Mouse (Mus musculus) MEL (cell line): ENCODE measurements around the gene Arhgap44. TPM values are rescaled to one million over a fixed set of nuclear protein-coding genes. Genes with fewer than 3 reads are reported as not detected.

Experiments
- DNase-seq: peaks from one replicate; pipeline ENCODE4 v3.0.0; 2011; ENCODE audit warnings: low read depth, low spot score
- H3K27ac ChIP-seq: 2 replicates; pipeline ENCODE4 v1.5.1; 2012; ENCODE audit warnings: low read depth, mild to moderate bottlenecking, control low read depth, low read length, moderate library complexity; ENCODE audit not compliant: control insufficient read depth
- H3K27me3 ChIP-seq, 2 experiments: fragments of 150-350 bp in 1 of 2; sonication (generic) in 1 of 2; 2 replicates each; pipeline ENCODE4 v1.6.1; 2012; ENCODE audit warnings: low read length in 2 of 2, mild to moderate bottlenecking in 2 of 2, improper control_type of control experiment in 1 of 2, moderate library complexity in 1 of 2; ENCODE audit not compliant: insufficient read depth in 2 of 2, control insufficient read depth in 1 of 2
- H3K36me3 ChIP-seq, 2 experiments: 2 replicates each; pipeline ENCODE4 v1.6.1; 2012 to 2014; ENCODE audit warnings: low read length in 2 of 2, improper control_type of control experiment in 1 of 2, inconsistent platforms in 1 of 2, mild to moderate bottlenecking in 1 of 2; ENCODE audit not compliant: insufficient read depth in 2 of 2, control insufficient read depth in 1 of 2
- H3K4me1 ChIP-seq, 2 experiments: fragments of 150-350 bp in 1 of 2; sonication (generic) in 1 of 2; 2 replicates each; pipeline ENCODE4 v1.6.1; 2012; ENCODE audit warnings: low read length in 2 of 2, improper control_type of control experiment in 1 of 2, mild to moderate bottlenecking in 1 of 2; ENCODE audit not compliant: insufficient read depth in 2 of 2, control insufficient read depth in 1 of 2
- H3K4me3 ChIP-seq, 2 experiments: fragments of 150-350 bp in 1 of 2; sonication (generic) in 1 of 2; 2 replicates each; pipeline ENCODE4 v1.5.1; 2012; ENCODE audit warnings: low read depth in 2 of 2, low read length in 2 of 2, mild to moderate bottlenecking in 2 of 2, moderate library complexity in 2 of 2, control low read depth in 1 of 2, improper control_type of control experiment in 1 of 2; ENCODE audit not compliant: control insufficient read depth in 1 of 2, insufficient read depth in 1 of 2
- H3K79me2 ChIP-seq: 2 replicates; pipeline ENCODE4 v1.6.1; 2012; ENCODE audit warnings: mild to moderate bottlenecking, low read length, moderate library complexity; ENCODE audit not compliant: control insufficient read depth, poor library complexity, insufficient read depth
- H3K9ac ChIP-seq: 2 replicates; pipeline ENCODE4 v1.6.1; 2012; ENCODE audit warnings: low read depth, mild to moderate bottlenecking, control low read depth, low read length, moderate library complexity; ENCODE audit not compliant: control insufficient read depth, poor library complexity, severe bottlenecking
- H3K9me3 ChIP-seq: fragments of 150-350 bp; sonication (generic); replicated peaks from 2 replicates; pipeline ENCODE4 v1.6.1; 2012; ENCODE audit warnings: mild to moderate bottlenecking, low read length, improper control_type of control experiment, moderate library complexity; ENCODE audit not compliant: insufficient read depth
- BHLHE40 ChIP-seq: IDR thresholded peaks from 2 replicates; pipeline ENCODE4 v1.6.1; 2012; ENCODE audit warnings: low read depth, mild to moderate bottlenecking, inconsistent platforms, low read length, improper control_type of control experiment, borderline replicate concordance
- CHD2 ChIP-seq: IDR thresholded peaks from 2 replicates; pipeline ENCODE4 v1.6.1; 2011; ENCODE audit warnings: low read length, improper control_type of control experiment
- ELF1 ChIP-seq: IDR thresholded peaks from 2 replicates; pipeline ENCODE4 v1.6.1; 2014; ENCODE audit warnings: low read depth, mild to moderate bottlenecking, inconsistent platforms, low read length, improper control_type of control experiment, moderate library complexity
- EP300 ChIP-seq, 2 experiments: IDR thresholded peaks; 2 replicates each; pipeline ENCODE4 v1.6.1; 2011; ENCODE audit warnings: improper control_type of control experiment in 2 of 2, low read length in 2 of 2, low read depth in 1 of 2, mild to moderate bottlenecking in 1 of 2
- ETS1 ChIP-seq: IDR thresholded peaks from 2 replicates; pipeline ENCODE4 v1.6.1; 2012; ENCODE audit warnings: low read depth, mild to moderate bottlenecking, inconsistent platforms, low read length, improper control_type of control experiment, moderate library complexity
- HCFC1 ChIP-seq: IDR thresholded peaks from 2 replicates; pipeline ENCODE4 v1.6.1; 2012; ENCODE audit warnings: low read depth, mild to moderate bottlenecking, inconsistent platforms, low read length, improper control_type of control experiment, moderate library complexity
- JUND ChIP-seq: IDR thresholded peaks from 2 replicates; pipeline ENCODE4 v1.6.1; 2011; ENCODE audit warnings: low read depth, mild to moderate bottlenecking, improper control_type of control experiment, low read length
- MAX ChIP-seq: IDR thresholded peaks from 2 replicates; pipeline ENCODE4 v1.6.1; 2011; ENCODE audit warnings: low read length, improper control_type of control experiment
- MAZ ChIP-seq: IDR thresholded peaks from 2 replicates; pipeline ENCODE4 v1.6.1; 2012; ENCODE audit warnings: low read depth, mild to moderate bottlenecking, inconsistent platforms, low read length, improper control_type of control experiment
- MYB ChIP-seq: IDR thresholded peaks from 2 replicates; pipeline ENCODE4 v1.6.1; 2011; ENCODE audit warnings: mild to moderate bottlenecking, low read depth, low read length, improper control_type of control experiment
- MYC ChIP-seq: IDR thresholded peaks from 2 replicates; pipeline ENCODE4 v1.6.1; 2011; ENCODE audit warnings: low read depth, mild to moderate bottlenecking, low read length, improper control_type of control experiment, moderate library complexity
- NRF1 ChIP-seq: IDR thresholded peaks from 2 replicates; pipeline ENCODE4 v1.6.1; 2014; ENCODE audit warnings: low read depth, mild to moderate bottlenecking, inconsistent platforms, low read length, improper control_type of control experiment, moderate library complexity; ENCODE audit not compliant: poor library complexity, insufficient read depth, severe bottlenecking
- POLR2A ChIP-seq, 2 experiments: IDR thresholded peaks; 2 replicates each; pipeline ENCODE4 v1.6.1; 2011 to 2012; ENCODE audit warnings: low read length in 2 of 2, mild to moderate bottlenecking in 2 of 2, control low read depth in 1 of 2, improper control_type of control experiment in 1 of 2, low read depth in 1 of 2, moderate library complexity in 1 of 2; ENCODE audit not compliant: control insufficient read depth in 1 of 2, insufficient read depth in 1 of 2, poor library complexity in 1 of 2
- RAD21 ChIP-seq: IDR thresholded peaks from 2 replicates; pipeline ENCODE4 v1.6.1; 2011; ENCODE audit warnings: mild to moderate bottlenecking, low read depth, low read length, improper control_type of control experiment
- RCOR1 ChIP-seq: IDR thresholded peaks from 2 replicates; pipeline ENCODE4 v1.6.1; 2012; ENCODE audit warnings: low read depth, mild to moderate bottlenecking, inconsistent platforms, low read length, improper control_type of control experiment
- SMC3 ChIP-seq: IDR thresholded peaks from 2 replicates; pipeline ENCODE4 v1.6.1; 2011; ENCODE audit warnings: low read depth, low read length, improper control_type of control experiment
- TAL1 ChIP-seq: IDR thresholded peaks from 2 replicates; pipeline ENCODE4 v1.6.1; 2012; ENCODE audit warnings: mild to moderate bottlenecking, inconsistent platforms, low read length, moderate library complexity, mixed read lengths
- ZKSCAN1 ChIP-seq: IDR thresholded peaks from 2 replicates; pipeline ENCODE4 v1.6.1; 2012; ENCODE audit warnings: low read depth, mild to moderate bottlenecking, inconsistent platforms, low read length, improper control_type of control experiment, moderate library complexity
- polyA plus RNA-seq, 2 experiments: library from polyadenylated mRNA; stranded (reverse) in 1 of 2; unstranded in 1 of 2; fragments of >175 nt in 1 of 2; fragments of >200 nt in 1 of 2; gene quantifications; 2 replicates each; pipeline versions ENCODE4 v1.2.1 to v1.2.4; 2012; ENCODE audit warnings: low replicate concordance in 2 of 2, low read depth in 1 of 2; ENCODE audit not compliant: insufficient read length in 2 of 2, insufficient read depth in 1 of 2, missing spikeins in 1 of 2
- total RNA-seq: library from RNA; depleted of rRNA; stranded (reverse); fragments of 300-350 nt; gene quantifications from 2 replicates; pipeline ENCODE4 v1.2.3, GENCODE M21; 2012

The Arhgap44 gene
- total and polyA plus RNA-seq, 3 experiments, result 0.08 TPM; not detected in 2

- Histone ChIP-seq H3K27me3 (no peaks in the 10 kb centered on the region), H3K4me3 (no peak overlapping the region)
- TF ChIP-seq HCFC1 (no peak), RCOR1 (no peak), CHD2 (no peak), MYB (no peak), EP300 (IDR thresholded peaks at IDR 0.05; ENCODE audit: low read depth in 1 of 2, low read length in 2 of 2) (no peak), MYC (no peak), POLR2A (IDR thresholded peaks at IDR 0.05; ENCODE audit: control insufficient read depth in 1 of 2, insufficient read depth in 1 of 2, low read depth in 1 of 2, low read length in 2 of 2, poor library complexity in 1 of 2) (no peak)
- TF ChIP-seq, all 39 proteins: peak for 0
- H3K36me3 ChIP-seq, result no peaks in the 10 kb centered on the region
- DNase-seq, result no peak
- H3K9me3 ChIP-seq, result no peaks in the 10 kb centered on the region
- H3K27ac ChIP-seq, result no peak overlapping the region
- H3K79me2 ChIP-seq, result no peaks in the 10 kb centered on the region
- H3K9ac ChIP-seq, result no peak overlapping the region
- no peaks in the 10 kb centered on the region for H3K4me1 ChIP-seq
Observed at GRCm38 (mm10) chr11:65186974-65187373, 24.2 kb upstream of the Arhgap44 start.

- H3K36me3 ChIP-seq, result no peaks in the 10 kb centered on the region
- TF ChIP-seq ZKSCAN1 (no peak), MAZ (no peak), TAL1 (no peak), MYB (no peak), ETS1 (no peak), BHLHE40 (no peak), NRF1 (no peak), MYC (no peak), CHD2 (no peak), JUND (no peak), RAD21 (no peak), SMC3 (no peak), MAX (no peak), ELF1 (no peak)
- H3K27me3 ChIP-seq, result no peaks in the 10 kb centered on the region
Observed at GRCm38 (mm10) chr11:65185114-65185513, 22.4 kb upstream of the Arhgap44 start.

More at GRCm38 (mm10) chr11:65185114-65185513, 22.4 kb upstream of the Arhgap44 start:
- Histone ChIP-seq H3K4me1 (no peaks in the 10 kb centered on the region), H3K9me3 (no peaks in the 10 kb centered on the region), H3K27ac (no peak overlapping the region), H3K79me2 (no peaks in the 10 kb centered on the region), H3K4me3 (no peak overlapping the region), H3K9ac (no peak overlapping the region)
- no peak for DNase-seq
